Mouse (Mus musculus) left cerebral cortex, adult 2 months (tissue): ENCODE measurements at regions not wholly inside any gene's neighbourhood (a gene's known extent, or its start where the extent isn't known, plus 50 kb on each side); places are given as distances from the start of the nearest gene placed in this dataset.

Source experiments
- DNase-seq, 2 experiments: peaks; one replicate each; pipeline ENCODE4 v3.0.0; 2021 to 2022; ENCODE audit warnings: low spot score in 2 of 2, mixed read lengths in 1 of 2; ENCODE audit errors: extremely low spot score in 1 of 2
- H3K27ac ChIP-seq: fragments of 200-600 bp; 2 replicates; pipeline ENCODE4 v1.8.1; 2022
- H3K4me3 ChIP-seq: fragments of 200-600 bp; 2 replicates; pipeline ENCODE4 v1.8.1; 2022
- CTCF ChIP-seq: fragments of 200-600 bp; IDR thresholded peaks from 2 replicates; pipeline ENCODE4 v1.8.1; 2022; ENCODE audit warnings: antibody characterized with exemption, mild to moderate bottlenecking, moderate library complexity
- intact Hi-C: fragments of 180-260 bp; cut with DNase I; formaldehyde crosslinking; loops from one replicate; pipeline ENCODE4 v1.15.1; 2025

- TF ChIP-seq CTCF: no peak
- H3K4me3 ChIP-seq: no peak overlapping the region
- H3K27ac ChIP-seq: no peak overlapping the region
- intact Hi-C loops: no loop called here
- no peak for DNase-seq
Observed at GRCm38 (mm10) chr8:76309200-76309599, 590.0 kb upstream of the Nr3c2 start.

GRCm38 (mm10) chr8:76328540-76328939 lies 570.7 kb upstream of the Nr3c2 start:
- no peak overlapping the region for H3K4me3 ChIP-seq
- H3K27ac ChIP-seq: no peak overlapping the region
- intact Hi-C loops: no loop called here
- no peak for DNase-seq
- TF ChIP-seq CTCF: peak; percentile 26

GRCm38 (mm10) chr8:76343072-76343471 lies 556.2 kb upstream of the Nr3c2 start:
- no peak overlapping the region for H3K4me3 ChIP-seq
- no peak for TF ChIP-seq CTCF
- DNase-seq: no peak
- H3K27ac ChIP-seq: no peak overlapping the region
- intact Hi-C loops: no loop called here

- DNase-seq: no peak
- Histone ChIP-seq H3K4me3 (no peak overlapping the region), H3K27ac (no peak overlapping the region)
- intact Hi-C loops: no loop called here
- TF ChIP-seq CTCF: no peak
Observed at GRCm38 (mm10) chr8:76346150-76346549, 553.1 kb upstream of the Nr3c2 start.

GRCm38 (mm10) chr8:76346832-76347231 lies 552.4 kb upstream of the Nr3c2 start:
- no peak for DNase-seq
- no peak; the same call in 1 of the 2 replicates for TF ChIP-seq CTCF
- Histone ChIP-seq H3K27ac (no peak overlapping the region), H3K4me3 (no peak overlapping the region)
- intact Hi-C loops: no loop called here

GRCm38 (mm10) chr8:76374314-76374713 lies 524.9 kb upstream of the Nr3c2 start:
- Histone ChIP-seq H3K27ac (no peak overlapping the region), H3K4me3 (no peak overlapping the region)
- TF ChIP-seq CTCF: no peak
- DNase-seq: no peak
- intact Hi-C loops: no loop called here

GRCm38 (mm10) chr8:76377711-76378110 lies 521.5 kb upstream of the Nr3c2 start:
- no peak for DNase-seq
- no peak for TF ChIP-seq CTCF
- Histone ChIP-seq H3K4me3 (no peak overlapping the region), H3K27ac (no peak overlapping the region)
- intact Hi-C loops: no loop called here

GRCm38 (mm10) chr8:76381643-76382042 lies 517.6 kb upstream of the Nr3c2 start:
- intact Hi-C loops: no loop called here
- TF ChIP-seq CTCF: no peak
- DNase-seq: no peak
- Histone ChIP-seq H3K4me3 (no peak overlapping the region), H3K27ac (no peak overlapping the region)

- no peak for DNase-seq
- Histone ChIP-seq H3K4me3 (no peak overlapping the region), H3K27ac (no peak overlapping the region)
- TF ChIP-seq CTCF: no peak
- intact Hi-C loops: no loop called here
Observed at GRCm38 (mm10) chr8:76383583-76384281, 515.5 kb upstream of the Nr3c2 start.

- TF ChIP-seq CTCF: no peak
- no peak overlapping the region for H3K27ac ChIP-seq
- DNase-seq: no peak
- H3K4me3 ChIP-seq: no peak overlapping the region
- intact Hi-C loops: no loop called here
Observed at GRCm38 (mm10) chr8:76384282-76384637, 515.0 kb upstream of the Nr3c2 start.

- no peak for TF ChIP-seq CTCF
- DNase-seq: no peak
- intact Hi-C loops: no loop called here
- no peak overlapping the region for H3K4me3 ChIP-seq
- H3K27ac ChIP-seq: no peak overlapping the region
Observed at GRCm38 (mm10) chr8:76392004-76392403, 507.2 kb upstream of the Nr3c2 start.

- no peak overlapping the region for H3K4me3 ChIP-seq
- intact Hi-C loops: no loop called here
Observed at GRCm38 (mm10) chr8:76422459-76422858, 476.8 kb upstream of the Nr3c2 start.

GRCm38 (mm10) chr8:76422861-76423532 lies 476.2 kb upstream of the Nr3c2 start:
- DNase-seq: no peak
- TF ChIP-seq CTCF: no peak
- Histone ChIP-seq H3K27ac (no peak overlapping the region), H3K4me3 (no peak overlapping the region)
- intact Hi-C loops: no loop called here

More at GRCm38 (mm10) chr8:76422459-76422858, 476.8 kb upstream of the Nr3c2 start:
- peak; percentile 34 for TF ChIP-seq CTCF
- DNase-seq: no peak
- H3K27ac ChIP-seq: no peak overlapping the region
